Mouse (Mus musculus) 3134 (cell line): ENCODE measurements around the gene Prkcz.
A peak's percentile ranks its signal among the peaks of the same experiment; 100 is the strongest.

Experiments used
- DNase-seq: peaks from one replicate; pipeline ENCODE4 v3.0.0-alpha.2; 2011; ENCODE audit warnings: low spot score; ENCODE audit not compliant: insufficient read length; ENCODE audit errors: extremely low read depth

Prkcz gene

GRCm38 (mm10) chr4:155222841-155223593 is 138.1 kb downstream of the Prkcz start:
- peak; percentile 94 for DNase-seq

DNA sequence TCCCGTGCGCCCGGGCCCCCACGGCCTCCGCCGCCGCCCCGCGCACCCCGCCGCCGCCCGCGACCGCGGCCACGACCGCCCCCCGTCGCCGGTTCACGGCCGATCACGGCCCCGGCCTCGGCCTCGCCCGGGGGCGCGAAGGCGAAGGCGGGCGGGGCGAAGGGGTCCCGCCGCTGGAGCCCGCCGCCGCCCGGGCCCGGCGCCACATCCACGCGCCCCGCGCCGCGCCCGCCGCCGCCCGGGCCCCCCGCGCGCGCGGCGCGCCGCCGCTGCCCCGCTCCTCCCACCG is 138.7 kb downstream of the Prkcz start, which contains the start of gene Ski:
Gene Ski (minus strand): TSS at position 41 of the 289 bp plus-strand sequence.
- DNase-seq: no peak

GRCm38 (mm10) chr4:155221599-155222551 is 139.3 kb downstream of the Prkcz start:
- DNase-seq: peak; percentile 82

DNA sequence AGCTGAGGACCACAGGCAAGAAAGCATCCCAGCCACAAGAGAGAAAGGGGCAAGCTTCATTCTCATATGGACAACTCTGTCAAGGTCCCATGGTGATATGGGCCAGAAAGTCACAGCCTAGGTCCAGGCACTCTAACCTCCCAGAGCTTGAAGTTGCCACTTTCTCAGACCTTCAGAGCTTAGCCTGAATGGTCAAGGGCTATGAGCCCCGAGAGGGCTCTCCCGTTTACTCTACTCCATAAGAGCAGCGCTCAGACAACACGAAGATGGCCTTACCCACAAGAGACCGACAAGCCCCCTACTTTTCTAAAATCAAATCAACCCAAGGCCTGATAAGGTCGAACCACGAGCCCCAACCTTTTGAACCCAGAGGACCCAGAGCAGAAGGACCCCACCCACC is 140.1 kb downstream of the Prkcz start:
- DNase-seq: no peak

DNA sequence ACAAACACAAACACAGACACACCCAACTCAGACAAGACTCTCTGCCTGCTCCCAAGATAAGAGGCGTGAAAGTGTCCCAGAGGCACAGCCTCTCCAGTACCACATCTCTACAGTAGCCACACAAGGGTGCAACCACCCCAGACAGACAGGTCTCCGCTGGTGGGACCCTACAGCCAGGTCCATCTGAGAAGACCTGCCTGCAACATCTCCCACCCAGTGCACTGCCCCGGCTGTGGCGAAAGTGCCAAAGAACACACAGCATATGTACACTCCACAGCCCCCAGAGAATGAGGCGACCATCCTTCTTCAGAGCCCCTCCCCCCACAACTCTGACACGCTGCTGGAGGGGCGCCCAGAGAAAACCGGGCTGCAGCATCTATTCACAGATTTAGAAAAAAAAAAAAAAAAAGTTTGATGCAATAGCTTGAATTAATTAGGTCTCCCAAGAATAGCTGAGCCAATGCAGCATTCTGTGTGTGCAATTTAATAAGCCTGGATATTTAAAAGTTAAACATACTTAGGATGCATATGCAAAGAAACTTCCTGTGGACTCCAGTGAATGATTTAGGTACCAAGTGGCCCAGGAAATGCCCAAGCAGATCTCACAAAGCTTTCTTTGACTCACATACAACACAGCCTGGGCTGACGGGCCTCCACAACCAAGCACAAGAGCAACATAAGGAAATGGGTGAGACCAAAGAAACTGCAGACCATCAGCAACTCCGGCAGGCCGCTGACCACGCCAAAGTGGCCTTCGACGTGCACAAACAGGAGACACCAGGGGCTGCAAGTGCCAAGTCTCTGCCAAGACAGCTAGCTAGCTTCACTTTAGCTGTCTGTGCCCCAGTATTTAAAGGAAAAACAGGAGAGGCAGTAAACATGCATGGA is 140.7 kb downstream of the Prkcz start:
- DNase-seq: no peak

DNA sequence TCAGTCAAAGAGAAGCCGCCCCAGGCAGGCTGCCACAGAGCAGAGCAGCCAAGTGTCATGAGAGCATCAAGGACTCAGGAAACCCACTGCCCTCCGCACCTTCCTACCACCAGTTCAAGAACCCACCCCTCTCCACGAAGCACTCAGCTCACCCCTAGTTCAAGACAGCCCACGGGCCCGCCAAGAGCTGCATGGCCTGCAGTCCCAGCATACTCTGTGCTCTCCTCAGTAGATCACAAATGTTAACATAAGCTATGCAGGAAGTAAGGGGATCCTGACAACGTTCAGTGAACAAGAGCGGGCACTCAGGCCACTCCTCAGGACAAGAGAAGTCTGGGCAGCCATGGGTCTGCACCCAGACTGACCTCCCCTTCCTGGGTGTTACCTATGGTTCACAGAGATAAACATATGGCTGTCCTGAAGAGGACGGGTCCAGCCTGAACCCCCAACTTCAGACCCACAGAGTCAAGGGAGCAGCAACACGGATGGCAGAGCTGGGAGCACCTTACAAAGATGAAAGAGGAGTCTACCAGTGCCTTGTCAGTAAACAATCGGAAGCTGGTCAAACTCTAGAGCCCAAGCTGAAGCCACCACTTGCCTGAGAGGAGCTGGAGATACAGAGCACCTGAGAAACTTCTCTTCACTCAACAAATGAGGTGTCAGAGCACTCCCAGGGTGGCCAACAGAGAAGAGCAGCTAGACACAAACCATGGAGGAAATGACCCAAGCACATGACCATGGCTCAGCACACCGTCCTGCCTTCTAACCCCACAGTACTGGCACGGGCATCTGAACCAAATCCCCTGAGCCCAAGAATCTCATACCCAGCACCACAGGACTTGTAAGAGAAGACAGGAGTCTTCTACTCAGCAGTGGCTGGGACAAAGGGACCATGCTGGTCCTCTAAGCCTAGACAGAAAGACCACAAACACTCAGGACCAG is 141.6 kb downstream of the Prkcz start:
- peak; percentile 28 for DNase-seq

DNA sequence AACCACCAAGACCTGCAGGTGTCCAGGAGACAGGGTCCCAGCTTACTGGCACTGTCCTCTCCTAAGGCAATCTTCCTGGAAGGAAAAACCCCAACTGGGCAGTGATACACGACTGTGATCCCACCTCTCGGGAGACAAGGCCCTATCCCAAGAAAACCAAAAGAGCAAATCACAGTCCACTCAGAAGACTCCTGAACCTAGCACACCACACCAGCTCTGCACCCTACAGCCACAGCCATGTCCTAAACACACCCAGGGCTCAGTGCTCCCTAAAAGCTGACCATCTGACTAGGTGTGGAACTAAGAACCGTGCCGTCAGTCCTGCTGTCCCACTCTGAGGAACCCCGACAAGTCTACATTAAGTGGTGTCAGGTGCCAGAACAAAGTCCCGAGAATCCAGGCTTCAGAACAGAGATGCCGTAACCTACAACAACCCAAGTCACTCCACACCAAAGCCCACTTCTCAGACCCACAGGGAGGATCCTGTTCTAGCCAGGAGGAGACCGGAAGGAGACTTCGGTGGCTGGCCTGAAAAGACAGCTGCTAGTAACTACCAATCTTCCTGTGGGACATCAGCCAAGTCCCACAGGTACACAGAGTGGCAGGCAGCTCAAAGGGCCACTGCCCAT is 142.9 kb downstream of the Prkcz start:
- DNase-seq: no peak

- peak; percentile 23 for DNase-seq
These were observed 143.7 kb downstream of the Prkcz start for GRCm38 (mm10) chr4:155217241-155218103.

DNA sequence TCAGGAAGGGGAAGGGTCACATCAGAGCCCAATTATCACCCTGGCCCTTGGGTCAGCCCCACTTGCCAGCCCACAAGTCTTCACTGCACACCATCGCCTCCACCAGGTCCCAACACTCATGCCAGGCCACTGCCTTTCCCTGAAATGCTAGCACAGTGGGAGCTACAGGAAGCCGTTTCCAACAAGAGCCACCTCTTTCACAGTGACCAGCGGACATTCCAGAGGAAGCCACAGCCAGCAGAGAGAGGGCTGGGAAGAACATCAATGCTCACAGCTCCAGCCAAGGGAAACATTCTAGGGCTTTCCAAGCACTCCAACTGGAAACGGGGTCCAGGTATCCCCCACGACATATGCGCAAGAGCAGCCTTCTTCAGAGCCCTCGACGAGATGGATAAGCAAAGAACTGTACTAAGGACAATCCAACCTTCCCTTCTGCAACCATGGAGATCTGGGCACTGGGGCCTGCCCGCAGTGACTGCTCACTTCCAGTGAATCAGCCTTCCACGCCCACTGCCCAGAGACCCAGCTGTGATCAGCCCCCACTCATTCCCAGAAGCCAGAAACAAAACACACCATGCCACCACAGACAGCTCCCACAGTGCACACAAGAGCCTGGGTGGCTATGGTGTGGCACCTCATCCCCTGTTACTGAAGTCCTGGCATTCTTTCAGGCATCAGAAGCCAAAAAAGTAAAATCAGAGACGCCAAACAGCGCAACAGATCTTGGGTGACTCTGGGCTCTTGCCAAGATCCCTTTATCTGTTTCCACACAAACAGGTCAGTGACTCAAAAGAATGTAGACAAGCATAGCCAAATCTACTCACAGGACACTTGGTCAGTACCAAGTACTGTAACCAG is 145.2 kb downstream of the Prkcz start:
- peak; percentile 72 for DNase-seq

- DNase-seq: no peak
These were observed 146.0 kb downstream of the Prkcz start for GRCm38 (mm10) chr4:155215203-155215602.

- DNase-seq: no peak
These were observed 146.4 kb downstream of the Prkcz start for GRCm38 (mm10) chr4:155214793-155215192.

DNA sequence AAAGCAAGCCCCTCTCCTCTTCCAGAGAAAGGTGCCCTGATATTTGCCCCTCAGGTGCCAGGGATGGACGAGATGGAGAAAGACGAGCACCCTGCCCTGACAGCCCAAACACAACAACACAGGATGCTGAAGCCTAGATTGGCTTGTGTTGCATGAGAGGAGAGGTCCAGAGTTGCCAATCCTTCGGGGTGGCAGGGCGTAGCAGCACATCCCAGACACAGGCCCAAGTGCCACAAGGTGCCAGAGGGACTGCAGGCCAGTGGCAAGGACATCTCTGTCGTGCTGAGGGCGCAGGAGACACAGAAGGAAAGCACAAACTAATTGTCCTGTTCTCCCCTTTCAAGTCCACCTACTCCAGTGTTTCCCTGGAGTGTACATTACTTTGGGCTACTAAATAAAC is 147.0 kb downstream of the Prkcz start:
- DNase-seq: no peak

DNA sequence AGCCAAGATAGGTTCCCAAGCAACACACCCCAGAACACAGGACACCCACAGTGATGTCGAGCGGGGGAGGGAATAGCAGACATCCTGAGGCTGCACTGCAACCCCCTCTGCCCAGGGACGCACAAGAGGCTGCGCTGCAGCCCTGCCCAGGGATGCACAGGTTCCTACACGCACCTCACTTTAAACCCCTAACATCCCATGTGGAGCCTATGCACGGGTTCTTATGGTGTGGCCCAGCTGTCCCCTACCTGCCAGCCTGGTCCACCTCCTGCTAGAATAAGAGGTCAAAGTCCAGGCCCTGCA is 147.5 kb downstream of the Prkcz start:
- DNase-seq: no peak

DNA sequence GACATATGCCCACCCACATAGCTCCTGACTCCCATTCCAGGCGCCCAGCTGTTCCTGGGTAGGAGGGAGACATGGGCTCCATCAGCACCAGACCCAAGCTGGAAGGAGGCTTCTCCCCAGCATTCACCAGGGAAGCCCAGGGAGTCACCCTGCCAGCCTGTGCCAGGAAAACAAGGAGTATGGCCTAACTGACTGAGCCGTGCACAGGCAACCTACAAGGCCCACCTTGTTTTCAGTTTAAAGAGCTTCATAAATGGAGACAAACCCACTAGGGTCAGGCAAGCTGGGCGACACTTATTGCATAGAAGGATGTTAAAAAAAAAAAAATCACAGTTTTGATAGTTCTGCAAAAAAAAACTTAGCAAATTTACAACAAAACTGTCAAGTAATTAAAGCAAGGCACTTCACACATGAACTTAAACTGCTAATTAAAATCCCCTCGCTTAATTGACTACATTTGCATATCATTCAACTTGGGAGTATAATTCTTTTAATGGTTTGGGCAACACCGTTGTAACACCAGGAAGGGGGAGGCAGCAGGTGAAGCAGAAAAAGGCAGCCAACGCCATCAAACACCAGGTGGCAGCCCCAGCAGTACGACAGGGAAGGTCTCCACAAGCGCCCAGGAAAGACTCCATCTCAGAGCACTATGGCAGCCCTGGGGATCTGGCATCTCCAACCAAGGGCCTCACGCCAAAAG is 148.0 kb downstream of the Prkcz start:
- DNase-seq: no peak
